Mouse (Mus musculus) neutrophil, adult 65 days (primary cell): Measurements from ENCODE around the gene Lce1c. TPM values are rescaled to one million over a fixed set of nuclear protein-coding genes. Genes with fewer than 3 reads are reported as not detected.

Experiments
- total RNA-seq: library from RNA; stranded (reverse); gene quantifications from 2 replicates; pipeline ENCODE4 v1.2.4, GENCODE M21; 2023

The Lce1c gene
- total RNA-seq: not detected in 2 replicates

DNA sequence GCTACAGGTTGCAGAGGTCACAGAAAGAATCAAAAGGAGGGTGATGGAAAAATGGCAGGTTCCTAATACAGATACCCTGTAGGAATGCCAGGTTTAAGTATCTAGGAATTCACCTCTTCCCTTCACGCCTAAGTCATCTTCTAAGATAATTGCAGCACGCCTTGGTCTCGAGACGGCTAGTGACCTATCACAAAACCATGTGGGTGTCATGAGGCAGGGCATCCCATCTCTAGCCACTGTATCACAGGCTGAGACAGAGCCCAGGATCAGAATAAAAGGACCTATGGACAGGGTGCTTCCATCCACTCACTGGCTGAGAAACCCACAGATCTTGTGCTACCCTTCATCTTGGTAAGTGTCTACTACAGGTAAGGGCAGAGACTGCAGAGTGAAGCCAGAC lies at the start of gene Lce1c:
TSS of gene Lce1c (plus strand) at position 301 of the 400 bp plus-strand sequence.

DNA sequence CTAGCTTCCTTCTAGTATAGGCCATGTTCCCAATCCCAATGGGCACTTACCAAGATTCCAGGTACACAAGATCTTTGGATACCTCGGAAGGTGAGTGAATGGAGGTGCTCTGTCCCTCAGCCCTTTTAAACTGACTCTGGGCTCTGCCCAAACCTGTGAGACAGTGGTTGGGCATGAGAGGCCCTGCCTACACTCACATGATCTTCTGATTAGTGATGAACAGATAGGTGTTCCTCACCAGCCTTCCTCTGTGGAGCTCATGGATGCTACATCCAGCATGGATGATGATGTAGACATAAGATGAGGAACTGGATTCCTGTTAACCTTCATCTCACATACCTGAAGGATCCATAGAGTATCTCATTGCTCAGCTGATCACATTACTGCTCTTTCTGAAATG lies 30.8 kb upstream of the Lce1c start, which contains the start of gene Lce1a1:
TSS of gene Lce1a1 (minus strand) at position 101 of the 400 bp plus-strand sequence.

DNA sequence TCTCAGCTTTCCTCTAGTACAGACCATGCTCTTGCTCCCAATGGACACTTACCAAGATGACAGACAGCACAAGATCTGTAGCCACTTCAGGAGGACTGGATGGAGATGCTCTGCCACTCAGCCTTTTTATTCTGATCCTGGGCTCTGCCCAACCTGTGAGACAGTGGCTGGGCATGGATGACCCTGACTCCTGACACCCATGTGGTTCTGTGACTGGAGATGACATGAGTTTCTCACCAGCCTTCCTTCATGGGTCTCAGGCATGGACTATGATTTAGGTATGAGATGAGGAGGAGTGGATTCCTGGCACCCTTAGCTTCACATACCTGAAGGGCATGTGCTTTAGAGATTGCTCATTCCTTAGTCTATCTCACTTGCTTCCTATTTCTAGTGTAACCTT lies 22.2 kb upstream of the Lce1c start, which contains the start of gene Lce1b:
TSS of gene Lce1b (minus strand) at position 101 of the 400 bp plus-strand sequence.

DNA sequence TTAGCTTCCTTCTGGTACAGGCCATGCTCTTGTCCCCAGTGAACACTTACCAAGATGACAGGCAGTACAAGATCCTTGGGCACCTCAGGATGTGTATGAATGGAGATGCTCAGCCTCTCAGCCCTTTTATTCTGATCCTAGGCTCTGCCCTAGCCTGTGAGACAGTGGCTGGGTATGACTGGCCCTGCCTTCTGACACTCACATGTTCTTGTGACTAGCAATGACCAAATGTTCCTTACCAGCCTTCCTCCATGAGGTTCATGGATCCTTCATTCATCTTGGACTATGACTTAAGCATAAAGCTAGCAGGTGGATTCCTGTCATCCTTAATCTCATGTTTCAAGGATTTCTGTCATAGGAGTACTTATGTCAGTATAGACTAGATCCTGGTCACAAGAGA lies 8.8 kb upstream of the Lce1c start, which contains the start of gene Lce1a2:
TSS of gene Lce1a2 (minus strand) at position 101 of the 400 bp plus-strand sequence.

DNA sequence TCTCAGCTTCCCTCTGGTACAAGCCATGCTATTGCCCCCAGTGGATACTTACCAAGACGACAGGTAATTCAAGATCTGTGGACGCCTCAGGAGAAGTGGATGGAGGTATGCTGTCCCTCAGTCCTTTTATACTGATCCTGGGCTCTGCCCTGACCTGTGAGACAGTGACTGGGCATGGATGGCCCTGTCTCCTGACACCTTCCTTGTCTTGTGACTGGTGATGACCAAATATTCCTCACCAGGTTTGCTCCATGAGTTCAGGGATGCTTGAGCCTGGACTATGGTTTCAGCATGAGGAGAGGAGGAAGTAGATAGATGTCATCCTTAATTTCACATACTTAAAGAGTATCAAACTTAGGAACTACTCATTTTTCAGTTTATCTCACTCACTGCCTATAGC lies 8.1 kb downstream of the Lce1c start, which contains the start of gene Lce1d:
TSS of gene Lce1d (minus strand) at position 101 of the 400 bp plus-strand sequence.

DNA sequence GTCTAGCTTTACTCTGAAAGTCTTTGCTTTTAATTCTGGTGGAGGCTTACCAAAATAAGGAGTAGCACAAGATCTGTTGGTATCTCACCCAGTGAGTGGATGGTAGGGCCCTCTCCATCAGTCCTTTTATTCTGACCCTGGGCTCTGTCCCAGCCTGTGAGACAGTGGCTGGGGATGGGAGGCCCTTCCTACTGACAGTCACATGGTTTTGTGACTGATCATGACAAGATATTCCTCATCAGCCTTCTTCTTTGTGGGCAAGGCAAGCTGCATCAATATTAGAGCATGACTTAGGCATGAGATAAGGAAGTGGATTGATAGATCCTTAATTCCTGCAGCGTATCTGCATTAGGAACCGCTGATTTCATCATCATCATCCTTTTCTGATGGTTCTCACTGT lies 29.9 kb downstream of the Lce1c start, which contains the start of gene Lce1e:
TSS of gene Lce1e (minus strand) at position 101 of the 400 bp plus-strand sequence.

DNA sequence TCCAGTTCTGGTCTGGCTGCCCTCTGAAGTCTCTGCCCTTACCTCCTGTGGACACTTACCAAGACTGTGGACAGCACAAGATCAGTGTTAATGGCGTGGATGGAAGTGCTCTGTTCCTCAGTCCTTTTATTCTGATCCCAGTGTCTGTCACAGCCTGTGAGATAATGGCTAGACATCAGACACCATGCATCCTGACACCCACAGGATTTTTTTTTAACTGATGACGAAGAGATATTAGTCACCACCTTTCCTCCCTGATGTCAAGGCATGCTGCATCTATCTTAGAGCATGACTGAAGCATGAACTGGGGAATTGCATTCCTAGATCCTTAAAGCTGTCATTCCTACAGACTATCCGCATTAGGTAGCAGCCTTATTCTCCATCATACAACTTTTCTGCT lies 41.2 kb downstream of the Lce1c start, which contains the start of gene Lce1f:
TSS of gene Lce1f (minus strand) at position 101 of the 400 bp plus-strand sequence.

Other genes starting within 250 kb of the Lce1c start
- gene Gm9774, start 249.8 kb upstream of the Lce1c start, total RNA-seq: 2.2 TPM in 1 of 2 replicates, not detected in the other
- not detected in 2 replicates for gene Sprr2k, start 246.7 kb upstream of the Lce1c start, total RNA-seq
- gene Sprr1b, start 240.5 kb upstream of the Lce1c start, total RNA-seq: not detected in 2 replicates
- gene Sprr3, start 220.5 kb upstream of the Lce1c start, total RNA-seq: not detected in 2 replicates
- gene Sprr1a, start 193.4 kb upstream of the Lce1c start, total RNA-seq: not detected in 2 replicates
- gene Sprr4, start 178.8 kb upstream of the Lce1c start, total RNA-seq: not detected in 2 replicates
- not detected in 2 replicates for gene 2310046K23Rik, start 144.7 kb upstream of the Lce1c start, total RNA-seq
- not detected in 2 replicates for gene Ivl, start 105.5 kb upstream of the Lce1c start, total RNA-seq
- not detected in 2 replicates for gene Smcp, start 90.2 kb upstream of the Lce1c start, total RNA-seq
- not detected in 2 replicates for gene 2210017I01Rik, start 71.8 kb upstream of the Lce1c start, total RNA-seq
- gene Lce6a, start 57.6 kb upstream of the Lce1c start, total RNA-seq: not detected in 2 replicates
- not detected in 2 replicates for gene Lce1a1, start 30.9 kb upstream of the Lce1c start, total RNA-seq
- not detected in 2 replicates for gene Lce1b, start 22.3 kb upstream of the Lce1c start, total RNA-seq
- not detected in 2 replicates for gene Lce1a2, start 8.9 kb upstream of the Lce1c start, total RNA-seq
- gene Lce1d, start 8.0 kb downstream of the Lce1c start, total RNA-seq: not detected in 2 replicates
- not detected in 2 replicates for gene Lce1e, start 29.8 kb downstream of the Lce1c start, total RNA-seq
- gene Lce1f, start 41.1 kb downstream of the Lce1c start, total RNA-seq: not detected in 2 replicates
- gene Gm38119, start 59.8 kb downstream of the Lce1c start, total RNA-seq: not detected in 2 replicates
- gene Lce1g, start 73.1 kb downstream of the Lce1c start, total RNA-seq: not detected in 2 replicates
- not detected in 2 replicates for gene Lce1h, start 85.8 kb downstream of the Lce1c start, total RNA-seq
- not detected in 2 replicates for gene Lce1i, start 99.7 kb downstream of the Lce1c start, total RNA-seq
- gene Lce1j, start 111.3 kb downstream of the Lce1c start, total RNA-seq: not detected in 2 replicates
- not detected in 2 replicates for gene Lce1k, start 128.6 kb downstream of the Lce1c start, total RNA-seq
- not detected in 2 replicates for gene Kprp, start 148.0 kb downstream of the Lce1c start, total RNA-seq
- gene Lce1l, start 172.0 kb downstream of the Lce1c start, total RNA-seq: not detected in 2 replicates
- gene 2310050C09Rik, start 191.0 kb downstream of the Lce1c start, total RNA-seq: not detected in 2 replicates
- not detected in 2 replicates for gene Lce3a, start 247.0 kb downstream of the Lce1c start, total RNA-seq